Mouse (Mus musculus): Measurements from ENCODE around the gene B4galt5. TPM values are rescaled to one million over a fixed set of nuclear protein-coding genes. Genes with fewer than 3 reads are reported as not detected.
A peak's percentile ranks its signal among the peaks of the same experiment; 100 is the strongest.

B4galt5 gene
- polyA plus RNA-seq, 1 experiment from 2014 or later: 24.2 TPM

DNA sequence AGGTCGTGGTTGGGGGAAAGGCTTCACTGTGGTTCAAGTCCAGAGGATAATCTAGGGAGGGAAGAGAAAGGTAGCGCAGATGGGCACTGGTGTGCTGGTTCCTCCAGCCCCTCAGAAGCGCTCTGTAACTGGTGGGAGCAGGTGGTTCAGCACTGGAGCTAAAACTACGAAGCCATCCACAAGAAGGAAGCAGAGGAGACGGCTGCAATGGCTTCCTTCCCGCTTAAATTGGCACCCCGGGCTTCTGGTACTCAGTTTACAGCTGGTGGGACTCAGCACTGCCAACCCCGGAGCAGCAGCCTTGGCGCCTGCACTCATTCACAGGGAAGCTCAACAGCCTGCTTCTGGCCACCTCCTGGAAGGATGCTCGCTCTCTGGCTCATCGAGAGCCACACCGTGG is 39.7 kb downstream of the B4galt5 start:
- H3K36me3 ChIP-seq (ENCODE audit: control insufficient read depth, insufficient read depth, low read length): peaks cover 49% of the 10 kb centered on the region
- peaks cover 8 to 13% of the 10 kb centered on the region in 2 experiments for H3K4me1 ChIP-seq (ENCODE audit: control insufficient read depth in 2 of 2, insufficient read depth in 2 of 2, low read length in 2 of 2)
- H3K9ac ChIP-seq (ENCODE audit: low read length): no peak overlapping the region
- H3K27ac ChIP-seq (replicated peaks in 1 of 2; ENCODE audit: control insufficient read depth in 1 of 2, insufficient read depth in 1 of 2, low read depth in 2 of 2, low read length in 2 of 2): no peak overlapping the region
- H3K4me3 ChIP-seq (ENCODE audit: control insufficient read depth in 1 of 2, insufficient read depth in 1 of 2, low read depth in 1 of 2, low read length in 2 of 2): no peak overlapping the region
- H3K27me3 ChIP-seq (ENCODE audit: control insufficient read depth, insufficient read depth, low read length): no peaks in the 10 kb centered on the region
- no peak for ATAC-seq (ENCODE audit: insufficient number of reproducible peaks, insufficient read depth, low FRiP score, low read depth)
- H3K4me2 ChIP-seq (ENCODE audit: low read length): no peak overlapping the region
- WGBS: 92% methylated on average over 12 of the region's 12 CpGs
- no peaks in the 10 kb centered on the region for H3K9me3 ChIP-seq (ENCODE audit: control insufficient read depth, low read length)

DNA sequence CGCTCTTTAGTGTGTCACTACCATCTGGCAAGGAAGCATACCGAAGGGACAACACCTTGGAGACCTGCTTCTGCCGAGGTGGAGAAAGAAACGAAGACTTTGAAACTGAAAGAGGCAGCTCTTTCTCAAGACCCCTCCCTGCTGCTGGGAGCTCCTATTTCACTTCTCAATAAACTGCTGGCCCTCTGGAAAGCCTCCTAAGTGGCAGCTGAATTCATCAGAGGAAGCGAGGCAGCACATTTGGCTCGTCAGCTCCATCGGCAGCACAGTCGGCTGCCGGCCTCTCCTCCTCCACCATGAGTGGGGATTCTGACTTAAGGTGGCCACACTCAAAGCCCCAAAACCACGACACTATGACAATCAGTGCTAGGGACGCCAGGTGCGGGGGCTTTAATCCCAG is 41.3 kb downstream of the B4galt5 start:
- H3K4me2 ChIP-seq (ENCODE audit: low read length): no peak overlapping the region
- ATAC-seq (ENCODE audit: insufficient number of reproducible peaks, insufficient read depth, low FRiP score, low read depth): no peak
- H3K27ac ChIP-seq (replicated peaks in 1 of 2; ENCODE audit: control insufficient read depth in 1 of 2, insufficient read depth in 1 of 2, low read depth in 2 of 2, low read length in 2 of 2): 0 out of 4 replicates have a peak overlapping the region, but pooled peaks of 1 of the 2 experiments have one; percentile 67
- peaks cover 60% of the 10 kb centered on the region for H3K36me3 ChIP-seq (ENCODE audit: control insufficient read depth, insufficient read depth, low read length)
- H3K9ac ChIP-seq (ENCODE audit: low read length): no peak overlapping the region
- no peaks in the 10 kb centered on the region for H3K9me3 ChIP-seq (ENCODE audit: control insufficient read depth, low read length)
- WGBS: 63% methylated on average over 12 of the region's 12 CpGs
- no peaks in the 10 kb centered on the region; a peak in 1 of 4 replicates for H3K4me1 ChIP-seq (ENCODE audit: control insufficient read depth in 2 of 2, insufficient read depth in 2 of 2, low read length in 2 of 2)
- no peak overlapping the region for H3K4me3 ChIP-seq (ENCODE audit: control insufficient read depth in 1 of 2, insufficient read depth in 1 of 2, low read depth in 1 of 2, low read length in 2 of 2)
- H3K27me3 ChIP-seq (ENCODE audit: control insufficient read depth, insufficient read depth, low read length): no peaks in the 10 kb centered on the region

DNA sequence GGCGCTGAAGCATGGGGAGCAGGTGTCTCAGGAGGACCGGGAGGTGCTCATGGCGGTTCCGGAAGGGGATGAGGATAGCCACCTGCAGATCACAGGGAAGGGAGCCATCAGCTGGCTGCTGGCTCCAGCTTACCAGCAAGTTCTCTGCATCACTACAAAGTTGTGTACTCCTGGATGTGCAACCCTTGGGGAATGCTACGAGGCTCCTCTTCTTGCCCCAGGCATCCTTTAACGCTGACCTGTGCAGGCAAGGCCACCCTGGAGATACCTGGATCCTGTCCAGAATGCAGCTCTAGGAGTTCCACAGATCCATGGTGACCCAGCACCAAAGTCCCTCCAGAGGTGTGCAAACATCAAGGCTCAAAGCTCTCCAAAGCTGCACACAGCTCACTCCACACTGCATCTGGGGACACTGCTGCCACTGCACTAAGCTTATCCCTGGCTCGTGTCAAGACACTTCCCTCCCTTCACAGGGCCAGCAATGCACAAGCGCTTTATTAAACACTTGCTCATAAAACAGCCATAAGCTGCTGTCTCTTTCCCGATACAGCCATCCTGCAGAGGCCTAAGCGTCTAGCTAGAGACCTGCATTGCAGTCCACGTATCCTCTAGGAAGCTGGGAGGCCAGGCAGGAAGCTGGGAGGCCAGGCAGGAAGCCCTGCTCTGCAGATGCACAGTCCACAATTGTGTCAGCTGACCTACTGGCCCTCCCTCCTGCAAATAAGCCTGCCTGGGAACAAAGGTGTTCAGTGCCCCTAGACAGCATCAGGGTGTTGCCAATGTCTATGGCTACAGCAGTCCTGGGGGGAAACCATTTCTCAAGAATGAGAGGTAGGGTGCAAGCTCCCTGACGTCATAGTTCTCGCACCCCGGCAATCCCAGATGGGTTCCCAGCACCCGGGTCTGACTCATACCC is 42.1 kb downstream of the B4galt5 start:
- no peak overlapping the region for H3K4me3 ChIP-seq (ENCODE audit: control insufficient read depth in 1 of 2, insufficient read depth in 1 of 2, low read depth in 1 of 2, low read length in 2 of 2)
- peaks cover 69% of the 10 kb centered on the region for H3K36me3 ChIP-seq (ENCODE audit: control insufficient read depth, insufficient read depth, low read length)
- H3K4me1 ChIP-seq (ENCODE audit: control insufficient read depth in 2 of 2, insufficient read depth in 2 of 2, low read length in 2 of 2): no peaks in the 10 kb centered on the region; a peak in 1 of 4 replicates
- no peaks in the 10 kb centered on the region for H3K27me3 ChIP-seq (ENCODE audit: control insufficient read depth, insufficient read depth, low read length)
- whole genome bisulfite sequencing: 83% methylated on average over 15 of the region's 15 CpGs
- no peak overlapping the region for H3K4me2 ChIP-seq (ENCODE audit: low read length)
- no peaks in the 10 kb centered on the region for H3K9me3 ChIP-seq (ENCODE audit: control insufficient read depth, low read length)
- peak overlapping the region; percentile 4 to 67; a peak in 2 of 4 replicates for H3K27ac ChIP-seq (replicated peaks in 1 of 2; ENCODE audit: control insufficient read depth in 1 of 2, insufficient read depth in 1 of 2, low read depth in 2 of 2, low read length in 2 of 2)
- ATAC-seq (ENCODE audit: insufficient number of reproducible peaks, insufficient read depth, low FRiP score, low read depth): peak; percentile 36; the same call in 1 of the 2 replicates
- no peak overlapping the region for H3K9ac ChIP-seq (ENCODE audit: low read length)

DNA sequence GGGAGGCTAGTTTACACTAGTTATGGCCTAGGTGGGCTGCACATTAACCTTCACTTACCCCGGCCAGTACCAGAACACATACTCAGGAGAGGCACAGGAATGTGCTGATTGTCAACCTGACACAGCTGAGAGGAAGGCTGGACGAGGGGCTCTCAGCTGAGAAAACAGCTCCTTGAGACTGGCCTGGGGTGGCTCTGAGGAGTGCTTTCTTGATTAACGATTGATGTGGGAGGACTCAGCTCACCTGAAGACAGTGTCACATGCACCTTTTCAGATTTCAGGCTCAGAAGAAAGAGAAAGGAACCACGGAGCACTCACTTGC is 42.7 kb downstream of the B4galt5 start:
- 63% methylated on average over 4 of the region's 4 CpGs for WGBS

DNA sequence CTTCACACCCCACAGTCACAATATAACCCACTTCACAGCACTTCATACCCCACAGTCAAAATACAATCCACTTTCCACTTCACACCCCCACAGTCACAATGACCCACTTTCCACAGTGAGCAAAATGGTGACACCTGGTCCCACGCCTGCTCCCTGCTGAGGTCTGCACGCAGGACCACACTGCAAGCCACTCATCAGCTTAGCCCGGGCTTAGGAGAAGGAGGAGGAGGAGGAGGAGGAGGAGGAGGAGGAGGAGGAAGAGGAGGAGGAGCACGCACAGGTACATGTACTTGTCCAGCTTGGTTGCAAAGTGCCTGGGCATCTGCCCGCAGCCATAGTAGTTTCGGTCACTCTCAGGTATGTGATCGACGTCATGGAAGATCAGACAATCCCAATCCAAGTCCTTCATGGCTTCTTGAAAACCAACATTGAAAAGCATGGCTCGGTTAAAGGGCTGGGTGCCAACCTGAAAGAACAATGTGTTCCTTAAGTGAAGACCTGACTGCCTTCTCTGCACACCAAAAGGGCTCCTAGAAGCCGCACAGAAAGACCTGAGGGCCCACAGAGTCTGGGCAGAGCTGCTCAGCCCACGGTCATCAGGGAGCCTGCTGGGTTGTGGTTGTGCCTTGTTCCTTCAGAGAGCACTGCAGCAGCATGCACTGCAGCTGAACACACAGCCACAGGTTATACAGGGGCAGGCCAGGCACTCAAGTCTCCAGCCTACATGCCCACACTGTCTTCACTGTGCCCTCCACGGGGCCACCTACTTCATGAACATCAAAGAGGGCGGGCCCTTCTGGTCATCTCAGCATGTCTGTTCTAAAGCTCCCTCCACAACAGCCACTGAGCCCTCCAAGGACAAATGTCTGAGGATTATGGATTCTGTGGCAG is 43.4 kb downstream of the B4galt5 start:
- H3K36me3 ChIP-seq (ENCODE audit: control insufficient read depth, insufficient read depth, low read length): peaks cover 69% of the 10 kb centered on the region
- no peak overlapping the region for H3K9ac ChIP-seq (ENCODE audit: low read length)
- H3K27ac ChIP-seq (replicated peaks in 1 of 2; ENCODE audit: control insufficient read depth in 1 of 2, insufficient read depth in 1 of 2, low read depth in 2 of 2, low read length in 2 of 2): no peak overlapping the region
- H3K9me3 ChIP-seq (ENCODE audit: control insufficient read depth, low read length): no peaks in the 10 kb centered on the region
- no peak for ATAC-seq (ENCODE audit: insufficient number of reproducible peaks, insufficient read depth, low FRiP score, low read depth)
- no peaks in the 10 kb centered on the region; a peak in 1 of 4 replicates for H3K4me1 ChIP-seq (ENCODE audit: control insufficient read depth in 2 of 2, insufficient read depth in 2 of 2, low read length in 2 of 2)
- no peak overlapping the region for H3K4me2 ChIP-seq (ENCODE audit: low read length)
- 93% methylated on average over 12 of the region's 13 CpGs for WGBS
- no peaks in the 10 kb centered on the region for H3K27me3 ChIP-seq (ENCODE audit: control insufficient read depth, insufficient read depth, low read length)
- H3K4me3 ChIP-seq (ENCODE audit: control insufficient read depth in 1 of 2, insufficient read depth in 1 of 2, low read depth in 1 of 2, low read length in 2 of 2): no peak overlapping the region

More for the DNA sequence above, 42.7 kb downstream of the B4galt5 start:
- no peak overlapping the region for H3K27ac ChIP-seq (replicated peaks in 1 of 2; ENCODE audit: control insufficient read depth in 1 of 2, insufficient read depth in 1 of 2, low read depth in 2 of 2, low read length in 2 of 2)
- H3K9me3 ChIP-seq (ENCODE audit: control insufficient read depth, low read length): no peaks in the 10 kb centered on the region
- no peaks in the 10 kb centered on the region; a peak in 1 of 4 replicates for H3K4me1 ChIP-seq (ENCODE audit: control insufficient read depth in 2 of 2, insufficient read depth in 2 of 2, low read length in 2 of 2)
- no peak overlapping the region for H3K4me2 ChIP-seq (ENCODE audit: low read length)
- no peak for ATAC-seq (ENCODE audit: insufficient number of reproducible peaks, insufficient read depth, low FRiP score, low read depth)
- no peak overlapping the region for H3K4me3 ChIP-seq (ENCODE audit: control insufficient read depth in 1 of 2, insufficient read depth in 1 of 2, low read depth in 1 of 2, low read length in 2 of 2)
- H3K27me3 ChIP-seq (ENCODE audit: control insufficient read depth, insufficient read depth, low read length): no peaks in the 10 kb centered on the region
- peaks cover 70% of the 10 kb centered on the region for H3K36me3 ChIP-seq (ENCODE audit: control insufficient read depth, insufficient read depth, low read length)
- no peak overlapping the region for H3K9ac ChIP-seq (ENCODE audit: low read length)

DNA sequence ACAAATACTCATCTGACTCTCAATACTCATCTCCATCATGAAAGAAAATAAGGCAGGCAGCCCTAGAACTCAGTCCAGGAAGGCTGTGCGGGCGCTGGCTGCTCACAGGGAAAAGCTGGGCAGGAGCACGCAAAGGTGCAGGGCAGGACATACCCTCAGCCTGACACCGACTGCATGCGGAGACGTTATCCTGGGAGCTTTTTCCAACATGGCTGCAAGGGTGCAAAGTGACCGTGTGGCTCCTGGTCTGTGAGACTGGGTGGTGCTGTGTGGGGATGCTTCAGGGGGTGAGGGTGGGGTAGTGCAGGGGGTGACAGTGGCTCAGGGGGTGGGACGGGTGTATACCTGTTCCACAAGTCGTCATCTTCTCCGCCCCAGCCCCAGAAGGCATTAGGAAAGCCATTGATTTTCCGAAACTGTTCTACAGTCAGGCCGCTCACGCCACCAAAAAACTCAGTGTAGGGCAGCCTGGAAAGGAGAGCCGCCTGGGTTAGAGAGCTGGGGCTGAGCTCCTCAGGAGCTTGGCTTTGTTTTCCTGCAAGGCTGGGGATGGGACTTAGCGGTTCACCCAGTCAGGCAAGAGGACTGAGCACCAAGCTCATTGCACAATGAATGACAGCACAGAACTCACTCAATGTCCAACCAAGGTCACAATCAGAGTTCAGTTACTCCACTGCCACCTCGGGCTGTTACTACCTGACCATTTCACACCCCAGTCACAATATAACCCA is 44.2 kb downstream of the B4galt5 start:
- no peak overlapping the region for H3K9ac ChIP-seq (ENCODE audit: low read length)
- H3K4me1 ChIP-seq (ENCODE audit: control insufficient read depth in 2 of 2, insufficient read depth in 2 of 2, low read length in 2 of 2): peaks cover 5 to 6% of the 10 kb centered on the region in 2 experiments; a peak in 3 of 4 replicates
- no peaks in the 10 kb centered on the region for H3K27me3 ChIP-seq (ENCODE audit: control insufficient read depth, insufficient read depth, low read length)
- H3K9me3 ChIP-seq (ENCODE audit: control insufficient read depth, low read length): no peaks in the 10 kb centered on the region
- H3K4me2 ChIP-seq (ENCODE audit: low read length): no peak overlapping the region
- WGBS: 89% methylated on average over 16 of the region's 16 CpGs
- no peak overlapping the region for H3K4me3 ChIP-seq (ENCODE audit: control insufficient read depth in 1 of 2, insufficient read depth in 1 of 2, low read depth in 1 of 2, low read length in 2 of 2)
- ATAC-seq (ENCODE audit: insufficient number of reproducible peaks, insufficient read depth, low FRiP score, low read depth): no peak
- H3K27ac ChIP-seq (replicated peaks in 1 of 2; ENCODE audit: control insufficient read depth in 1 of 2, insufficient read depth in 1 of 2, low read depth in 2 of 2, low read length in 2 of 2): no peak overlapping the region
- peaks cover 73% of the 10 kb centered on the region for H3K36me3 ChIP-seq (ENCODE audit: control insufficient read depth, insufficient read depth, low read length)

DNA sequence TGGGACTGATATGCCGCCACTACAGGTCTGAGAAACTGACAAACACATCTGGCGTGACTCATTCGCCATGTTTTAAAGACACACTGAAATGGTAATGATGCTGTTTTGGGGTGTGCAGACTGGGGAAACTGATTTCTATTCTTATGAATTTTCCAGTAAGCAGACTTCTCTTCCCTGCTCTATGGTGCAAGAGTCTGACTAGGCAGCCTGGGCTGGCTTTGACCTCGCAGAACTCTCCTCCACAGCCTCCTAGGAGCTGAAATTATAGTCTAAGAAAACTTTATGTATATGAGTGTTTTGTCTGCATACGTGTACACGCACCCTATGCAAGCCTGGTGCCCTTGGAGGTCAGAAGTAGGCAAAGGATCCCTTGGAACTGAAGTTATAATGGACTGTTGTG is 45.2 kb downstream of the B4galt5 start:
- WGBS: 91% methylated on average over 6 of the region's 6 CpGs
- no peak overlapping the region for H3K9ac ChIP-seq (ENCODE audit: low read length)
- peaks cover 79% of the 10 kb centered on the region for H3K36me3 ChIP-seq (ENCODE audit: control insufficient read depth, insufficient read depth, low read length)

More for the DNA sequence above, 45.2 kb downstream of the B4galt5 start:
- Histone ChIP-seq H3K4me2 (ENCODE audit: low read length) (no peak overlapping the region), H3K9me3 (ENCODE audit: control insufficient read depth, low read length) (no peaks in the 10 kb centered on the region), H3K27me3 (ENCODE audit: control insufficient read depth, insufficient read depth, low read length) (no peaks in the 10 kb centered on the region), H3K27ac (replicated peaks in 1 of 2; ENCODE audit: control insufficient read depth in 1 of 2, insufficient read depth in 1 of 2, low read depth in 2 of 2, low read length in 2 of 2) (no peak overlapping the region), H3K4me1 (ENCODE audit: control insufficient read depth in 2 of 2, insufficient read depth in 2 of 2, low read length in 2 of 2) (peaks cover 13 to 16% of the 10 kb centered on the region in 2 experiments; a peak in 3 of 4 replicates), H3K4me3 (ENCODE audit: control insufficient read depth in 1 of 2, insufficient read depth in 1 of 2, low read depth in 1 of 2, low read length in 2 of 2) (no peak overlapping the region)
- ATAC-seq (ENCODE audit: insufficient number of reproducible peaks, insufficient read depth, low FRiP score, low read depth): no peak
